Mouse (Mus musculus) forebrain, embryonic 12.5 days (tissue): ENCODE data around the gene 1810037I17Rik. TPM values are rescaled to one million over a fixed set of nuclear protein-coding genes. Genes with fewer than 3 reads are reported as not detected.
"Not testable (repeated sequence)": the region's sequence is repeated elsewhere in the genome, so short reads cannot be mapped to it uniquely, and the experiment has no call there.

Source experiments
- ATAC-seq: fragments of 200-750 bp; cut with Nextera tagmentation; 2 replicates; pipeline ENCODE4 v1.8.0; 2017; ENCODE audit warnings: moderate TSS enrichment; ENCODE audit not compliant: low FRiP score
- H3K27ac ChIP-seq: fragments of 300-500 bp; sonication (generic); 2 replicates; pipeline ENCODE4 v1.5.1; 2016; ENCODE audit warnings: mild to moderate bottlenecking
- H3K27me3 ChIP-seq: fragments of 300-500 bp; sonication (generic); 2 replicates; pipeline ENCODE4 v1.6.1; 2016; ENCODE audit warnings: mild to moderate bottlenecking
- H3K36me3 ChIP-seq: fragments of 300-500 bp; sonication (generic); replicated peaks from 2 replicates; pipeline ENCODE4 v1.6.1; 2016; ENCODE audit warnings: mild to moderate bottlenecking
- H3K4me1 ChIP-seq: fragments of 300-500 bp; sonication (generic); 2 replicates; pipeline ENCODE4 v1.6.1; 2016
- H3K4me2 ChIP-seq: fragments of 300-500 bp; sonication (generic); 2 replicates; pipeline ENCODE4 v1.6.1; 2016; ENCODE audit warnings: mild to moderate bottlenecking, moderate library complexity
- H3K4me3 ChIP-seq: fragments of 300-500 bp; sonication (generic); replicated peaks from 2 replicates; pipeline ENCODE4 v1.5.1; 2016; ENCODE audit warnings: mild to moderate bottlenecking
- H3K9ac ChIP-seq: fragments of 300-500 bp; sonication (generic); 2 replicates; pipeline ENCODE4 v1.6.1; 2016; ENCODE audit warnings: mild to moderate bottlenecking
- H3K9me3 ChIP-seq: fragments of 300-500 bp; sonication (generic); 2 replicates; pipeline ENCODE4 v1.6.1; 2016
- WGBS: fragments of 180-500 bp; shearing (Covaris S2); methylation state at CpG from one replicate; pipeline ENCODE4 v1.1.7; 2016; 5-methylcytosine and 5-hydroxymethylcytosine counted together
- polyA plus RNA-seq: library from polyadenylated mRNA; unstranded; fragments of >200 nt; fragmentation: Nextera tagmentation; extraction: Ambion mirVana; gene quantifications from 2 replicates; pipeline ENCODE4 v1.2.1, GENCODE M21; 2016

1810037I17Rik gene
- polyA plus RNA-seq, 1 experiment from 2014 or later = 108 TPM

GRCm38 (mm10) chr3:122915493-122915892, 8.5 kb upstream of the 1810037I17Rik start:
- Histone ChIP-seq H3K27ac (no peak overlapping the region), H3K4me3 (no peak overlapping the region)
- no peak for ATAC-seq

GRCm38 (mm10) chr3:122916191-122916680, 7.8 kb upstream of the 1810037I17Rik start:
- Histone ChIP-seq H3K4me3 (no peak overlapping the region), H3K4me2 (no peak overlapping the region), H3K36me3 (no peaks in the 10 kb centered on the region), H3K27me3 (no peaks in the 10 kb centered on the region), H3K4me1 (no peaks in the 10 kb centered on the region), H3K27ac (no peak overlapping the region), H3K9me3 (no peaks in the 10 kb centered on the region), H3K9ac (no peak overlapping the region)
- WGBS = 96% methylated on average over 6 of the region's 6 CpGs
- ATAC-seq = no peak

More at GRCm38 (mm10) chr3:122915493-122915892, 8.5 kb upstream of the 1810037I17Rik start:
- H3K9ac ChIP-seq = no peak overlapping the region
- H3K9me3 ChIP-seq = no peaks in the 10 kb centered on the region
- H3K36me3 ChIP-seq = no peaks in the 10 kb centered on the region
- 87% methylated on average over 5 of the region's 5 CpGs for WGBS
- H3K27me3 ChIP-seq = no peaks in the 10 kb centered on the region
- no peak overlapping the region for H3K4me2 ChIP-seq
- H3K4me1 ChIP-seq = no peaks in the 10 kb centered on the region

GRCm38 (mm10) chr3:122918672-122919071, 5.3 kb upstream of the 1810037I17Rik start:
- ATAC-seq = no peak
- no peak overlapping the region for H3K4me2 ChIP-seq
- no peaks in the 10 kb centered on the region for H3K9me3 ChIP-seq
- H3K36me3 ChIP-seq = no peaks in the 10 kb centered on the region
- no peak overlapping the region for H3K27ac ChIP-seq
- 61% methylated on average over 2 of the region's 2 CpGs for WGBS
- H3K4me3 ChIP-seq = no peak overlapping the region
- H3K27me3 ChIP-seq = no peaks in the 10 kb centered on the region
- H3K9ac ChIP-seq = no peak overlapping the region
- H3K4me1 ChIP-seq = peaks cover 3% of the 10 kb centered on the region; the same call in 1 of the 2 replicates

GRCm38 (mm10) chr3:122919260-122919659, 4.7 kb upstream of the 1810037I17Rik start, which contains the start of gene Gm10959:
Gene Gm10959, minus strand, starts transcription at chr3:122919360.
- no peak within 1 kb of the TSS for H3K9ac ChIP-seq
- H3K27ac ChIP-seq = no peak within 1 kb of the TSS
- 88% methylated on average over 8 of the region's 8 CpGs for WGBS
- no peaks in the 10 kb centered on the region for H3K9me3 ChIP-seq
- H3K36me3 ChIP-seq = no peaks in the 10 kb centered on the region
- ATAC-seq = no peak
- H3K4me3 ChIP-seq = no peak within 1 kb of the TSS
- H3K4me2 ChIP-seq = no peak within 1 kb of the TSS
- peaks cover 3% of the 10 kb centered on the region; the same call in 1 of the 2 replicates for H3K4me1 ChIP-seq
- no peaks in the 10 kb centered on the region for H3K27me3 ChIP-seq

- Histone ChIP-seq H3K27me3 (no peaks in the 10 kb centered on the region), H3K4me1 (peaks cover 8% of the 10 kb centered on the region), H3K36me3 (no peaks in the 10 kb centered on the region), H3K27ac (no peak overlapping the region), H3K4me2 (no peak overlapping the region), H3K9me3 (no peaks in the 10 kb centered on the region), H3K4me3 (no peak overlapping the region), H3K9ac (no peak overlapping the region)
- 64% methylated on average over 8 of the region's 8 CpGs for WGBS
- no peak for ATAC-seq
Observed at GRCm38 (mm10) chr3:122920572-122921435, 3.2 kb upstream of the 1810037I17Rik start.

GRCm38 (mm10) chr3:122921676-122922527, 2.1 kb upstream of the 1810037I17Rik start:
- WGBS = 75% methylated on average over 8 of the region's 8 CpGs

GRCm38 (mm10) chr3:122923147-122923546, 856 bp upstream of the 1810037I17Rik start:
- peaks cover 10% of the 10 kb centered on the region; the same call in 1 of the 2 replicates for H3K36me3 ChIP-seq
- 77% methylated on average over 7 of the region's 7 CpGs for WGBS
- peaks cover 16% of the 10 kb centered on the region for H3K4me1 ChIP-seq
- no peaks in the 10 kb centered on the region for H3K9me3 ChIP-seq
- no peak overlapping the region for H3K27ac ChIP-seq
- no peak overlapping the region for H3K9ac ChIP-seq
- H3K4me2 ChIP-seq = peak overlapping the region; percentile 60; the same call in 1 of the 2 replicates
- no peaks in the 10 kb centered on the region for H3K27me3 ChIP-seq
- ATAC-seq = no peak
- H3K4me3 ChIP-seq = no peak overlapping the region

More at GRCm38 (mm10) chr3:122921676-122922527, 2.1 kb upstream of the 1810037I17Rik start:
- Histone ChIP-seq H3K36me3 (peaks cover 5% of the 10 kb centered on the region; the same call in 1 of the 2 replicates), H3K27ac (no peak overlapping the region), H3K4me2 (no peak overlapping the region), H3K9me3 (no peaks in the 10 kb centered on the region), H3K4me1 (peaks cover 16% of the 10 kb centered on the region), H3K4me3 (no peak overlapping the region), H3K9ac (no peak overlapping the region), H3K27me3 (no peaks in the 10 kb centered on the region)
- ATAC-seq = no peak

GRCm38 (mm10) chr3:122929723-122930122, 5.7 kb downstream of the 1810037I17Rik start:
- Histone ChIP-seq H3K4me3 (no peak overlapping the region), H3K36me3 (peaks cover 13% of the 10 kb centered on the region; the same call in 1 of the 2 replicates), H3K4me2 (no peak overlapping the region), H3K9ac (no peak overlapping the region), H3K9me3 (no peaks in the 10 kb centered on the region), H3K27ac (no peak overlapping the region), H3K27me3 (no peaks in the 10 kb centered on the region), H3K4me1 (peaks cover 13% of the 10 kb centered on the region)
- WGBS = 95% methylated on average over 6 of the region's 6 CpGs
- ATAC-seq = no peak

GRCm38 (mm10) chr3:122932466-122932865, 8.5 kb downstream of the 1810037I17Rik start:
- Histone ChIP-seq H3K27ac (no peak overlapping the region), H3K9me3 (no peaks in the 10 kb centered on the region), H3K4me1 (no peaks in the 10 kb centered on the region; the same call in 1 of the 2 replicates), H3K36me3 (peaks cover 9% of the 10 kb centered on the region; the same call in 1 of the 2 replicates), H3K9ac (no peak overlapping the region), H3K4me2 (no peak overlapping the region), H3K4me3 (no peak overlapping the region), H3K27me3 (no peaks in the 10 kb centered on the region)
- no peak for ATAC-seq
- WGBS = 84% methylated on average over 1 of the region's 1 CpGs

GRCm38 (mm10) chr3:122937176-122937575, 13.2 kb downstream of the 1810037I17Rik start:
- ATAC-seq, H3K27me3 ChIP-seq, H3K4me1 ChIP-seq, H3K4me2 ChIP-seq, H3K36me3 ChIP-seq, H3K27ac ChIP-seq, H3K9ac ChIP-seq, H3K9me3 ChIP-seq, H3K4me3 ChIP-seq: not testable (repeated sequence)
- 70% methylated on average over 13 of the region's 13 CpGs for WGBS

- Histone ChIP-seq H3K4me1 (no peaks in the 10 kb centered on the region), H3K4me2 (no peak overlapping the region), H3K9me3 (no peaks in the 10 kb centered on the region), H3K27ac (no peak overlapping the region), H3K27me3 (no peaks in the 10 kb centered on the region), H3K4me3 (no peak overlapping the region), H3K9ac (no peak overlapping the region), H3K36me3 (0 out of 2 replicates have a peak, but pooled peaks cover 4% of the 10 kb centered on the region)
- ATAC-seq = no peak
- WGBS = 86% methylated on average over 2 of the region's 2 CpGs
Observed at GRCm38 (mm10) chr3:122939215-122939614, 15.2 kb downstream of the 1810037I17Rik start.

- 81% methylated on average over 6 of the region's 6 CpGs for WGBS
- H3K9ac ChIP-seq = no peak overlapping the region
- H3K27ac ChIP-seq = no peak overlapping the region
- H3K36me3 ChIP-seq = no peaks in the 10 kb centered on the region
- H3K9me3 ChIP-seq = no peaks in the 10 kb centered on the region
- H3K4me1 ChIP-seq = no peaks in the 10 kb centered on the region
- ATAC-seq = no peak
- H3K4me2 ChIP-seq = no peak overlapping the region
- no peak overlapping the region for H3K4me3 ChIP-seq
- no peaks in the 10 kb centered on the region for H3K27me3 ChIP-seq
Observed at GRCm38 (mm10) chr3:122943387-122943890, 19.4 kb downstream of the 1810037I17Rik start.
